Mouse (Mus musculus): ENCODE data around the gene Slc30a7. TPM values are rescaled to one million over a fixed set of nuclear protein-coding genes. Genes with fewer than 3 reads are reported as not detected.

Slc30a7 gene
- polyA plus RNA-seq, 1 experiment = 14.6 TPM

DNA sequence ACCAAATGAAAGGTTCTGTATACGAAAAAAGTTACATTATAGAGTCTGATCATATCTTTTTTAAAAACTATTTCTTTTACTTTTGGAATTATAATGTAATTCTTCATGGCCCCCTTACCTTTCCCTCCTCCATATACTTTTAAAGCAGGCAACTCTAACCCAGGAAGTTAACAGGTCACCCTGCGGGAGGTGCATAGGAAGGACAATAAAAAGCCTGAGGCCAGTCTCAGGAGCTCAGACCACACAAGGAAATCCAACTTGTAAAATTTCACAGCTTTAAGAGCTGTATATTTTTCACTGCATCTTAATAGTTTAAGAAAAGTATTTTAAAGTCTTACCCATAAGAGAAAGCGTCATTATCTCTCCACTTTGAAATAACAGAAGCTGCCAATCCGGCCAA, 14.6 kb downstream of the Slc30a7 start:
- no peak for TF ChIP-seq CTCF (conservative IDR thresholded peaks at IDR 0.05; ENCODE audit: insufficient read depth, insufficient read length, low read depth, low read length)
- no peak for TF ChIP-seq POLR2A (IDR thresholded peaks at IDR 0.05; ENCODE audit: low read depth, low read length)
- H3K36me3 ChIP-seq (ENCODE audit: control insufficient read depth, insufficient read depth, low read length) = peaks cover 3% of the 10 kb centered on the region; the same call in 1 of the 2 replicates
- H3K4me3 ChIP-seq (ENCODE audit: insufficient read depth, low read depth, low read length) = no peak overlapping the region
- H3K27me3 ChIP-seq (replicated peaks; ENCODE audit: control insufficient read depth, insufficient read depth, low read length) = no peaks in the 10 kb centered on the region
- H3K27ac ChIP-seq (ENCODE audit: insufficient read depth, low read depth, low read length) = no peak overlapping the region
- no peaks in the 10 kb centered on the region for H3K4me1 ChIP-seq (ENCODE audit: control insufficient read depth, insufficient read depth, low read length)
- no peak for DNase-seq
- 52% methylated on average over 4 of the region's 4 CpGs for WGBS

DNA sequence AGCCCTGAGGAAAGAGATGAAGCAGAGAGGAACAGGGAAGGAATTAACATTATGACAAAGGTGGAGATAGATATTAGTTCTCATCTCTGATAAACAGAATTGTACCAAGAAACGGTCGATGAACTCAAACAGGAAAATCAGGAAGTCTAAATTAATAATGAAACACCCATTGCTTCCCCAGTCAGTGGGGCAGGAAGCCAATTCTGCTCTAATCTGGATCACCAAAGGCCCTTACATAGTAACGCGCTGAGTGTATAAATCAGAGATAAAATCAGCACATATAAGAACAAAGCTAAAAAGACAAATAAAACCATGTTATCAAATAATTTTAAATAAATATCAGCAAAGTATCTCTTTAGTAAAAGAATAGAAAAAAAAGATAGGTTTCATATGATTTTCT, 15.1 kb downstream of the Slc30a7 start:
- no peaks in the 10 kb centered on the region for H3K27me3 ChIP-seq (replicated peaks; ENCODE audit: control insufficient read depth, insufficient read depth, low read length)
- WGBS = 40% methylated on average over 4 of the region's 4 CpGs
- peak; percentile 30 for DNase-seq
- no peaks in the 10 kb centered on the region for H3K4me1 ChIP-seq (ENCODE audit: control insufficient read depth, insufficient read depth, low read length)
- H3K36me3 ChIP-seq (ENCODE audit: control insufficient read depth, insufficient read depth, low read length) = peaks cover 3% of the 10 kb centered on the region; the same call in 1 of the 2 replicates
- no peak overlapping the region for H3K4me3 ChIP-seq (ENCODE audit: insufficient read depth, low read depth, low read length)
- no peak overlapping the region for H3K27ac ChIP-seq (ENCODE audit: insufficient read depth, low read depth, low read length)
- no peak for TF ChIP-seq CTCF (conservative IDR thresholded peaks at IDR 0.05; ENCODE audit: insufficient read depth, insufficient read length, low read depth, low read length)
- TF ChIP-seq POLR2A (IDR thresholded peaks at IDR 0.05; ENCODE audit: low read depth, low read length) = no peak

GRCm38 (mm10) chr3:115985183-115985892, 21.9 kb downstream of the Slc30a7 start:
- Histone ChIP-seq H3K4me1 (ENCODE audit: control insufficient read depth, insufficient read depth, low read length) (no peaks in the 10 kb centered on the region), H3K4me3 (ENCODE audit: insufficient read depth, low read depth, low read length) (no peak overlapping the region), H3K27me3 (replicated peaks; ENCODE audit: control insufficient read depth, insufficient read depth, low read length) (no peaks in the 10 kb centered on the region), H3K27ac (ENCODE audit: insufficient read depth, low read depth, low read length) (no peak overlapping the region), H3K36me3 (ENCODE audit: control insufficient read depth, insufficient read depth, low read length) (peaks cover 12% of the 10 kb centered on the region)
- TF ChIP-seq POLR2A (IDR thresholded peaks at IDR 0.05; ENCODE audit: low read depth, low read length) (no peak), CTCF (conservative IDR thresholded peaks at IDR 0.05; ENCODE audit: insufficient read depth, insufficient read length, low read depth, low read length) (no peak)
- 54% methylated on average over 9 of the region's 9 CpGs for WGBS
- peak; percentile 33 for DNase-seq

DNA sequence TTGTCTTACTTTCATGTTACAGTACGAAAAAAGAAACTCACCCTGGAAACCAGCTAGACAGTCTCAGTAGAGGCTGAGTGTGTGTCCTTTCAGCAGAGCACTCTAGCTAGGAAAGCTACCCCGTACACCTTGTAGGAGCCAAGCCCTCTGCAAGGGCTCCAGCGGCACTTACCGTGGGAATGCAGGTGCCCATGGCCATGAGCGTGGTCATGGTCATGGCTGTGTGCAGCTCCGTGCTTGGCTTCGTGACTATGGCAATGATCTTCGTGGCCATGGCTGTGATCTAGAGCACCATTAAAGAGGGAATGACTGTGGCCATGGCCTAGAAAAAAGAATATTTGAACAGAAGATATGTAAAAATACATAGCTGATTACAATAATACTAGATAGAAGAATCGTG, 22.6 kb downstream of the Slc30a7 start:
- DNase-seq = no peak
- 94% methylated on average over 9 of the region's 9 CpGs for WGBS
- no peak for TF ChIP-seq POLR2A (IDR thresholded peaks at IDR 0.05; ENCODE audit: low read depth, low read length)
- TF ChIP-seq CTCF (conservative IDR thresholded peaks at IDR 0.05; ENCODE audit: insufficient read depth, insufficient read length, low read depth, low read length) = no peak
- Histone ChIP-seq H3K4me3 (ENCODE audit: insufficient read depth, low read depth, low read length) (no peak overlapping the region), H3K36me3 (ENCODE audit: control insufficient read depth, insufficient read depth, low read length) (peaks cover 9% of the 10 kb centered on the region), H3K27me3 (replicated peaks; ENCODE audit: control insufficient read depth, insufficient read depth, low read length) (no peaks in the 10 kb centered on the region), H3K27ac (ENCODE audit: insufficient read depth, low read depth, low read length) (no peak overlapping the region), H3K4me1 (ENCODE audit: control insufficient read depth, insufficient read depth, low read length) (no peaks in the 10 kb centered on the region)

DNA sequence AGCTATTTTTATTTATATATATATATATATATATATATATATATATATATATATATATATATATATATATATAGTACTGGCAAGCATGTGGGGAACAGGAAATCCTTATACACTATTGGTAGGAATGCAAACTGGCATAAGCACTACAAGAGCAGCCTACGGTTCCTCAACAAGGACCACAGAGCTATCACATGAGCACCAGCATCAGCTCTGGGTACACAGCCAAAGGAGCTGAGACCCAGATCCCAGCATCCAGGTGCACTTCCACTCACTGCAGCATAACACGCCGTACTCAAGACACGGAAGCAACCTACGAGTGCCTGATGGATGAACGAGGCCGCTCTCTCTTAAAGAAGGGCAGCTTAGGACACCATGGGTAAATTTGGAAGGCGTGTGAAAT, 24.0 kb downstream of the Slc30a7 start:
- Histone ChIP-seq H3K4me1 (ENCODE audit: control insufficient read depth, insufficient read depth, low read length) (no peaks in the 10 kb centered on the region), H3K27ac (ENCODE audit: insufficient read depth, low read depth, low read length) (no peak overlapping the region), H3K27me3 (replicated peaks; ENCODE audit: control insufficient read depth, insufficient read depth, low read length) (no peaks in the 10 kb centered on the region), H3K36me3 (ENCODE audit: control insufficient read depth, insufficient read depth, low read length) (peaks cover 9% of the 10 kb centered on the region), H3K4me3 (ENCODE audit: insufficient read depth, low read depth, low read length) (no peak overlapping the region)
- TF ChIP-seq CTCF (conservative IDR thresholded peaks at IDR 0.05; ENCODE audit: insufficient read depth, insufficient read length, low read depth, low read length) (no peak), POLR2A (IDR thresholded peaks at IDR 0.05; ENCODE audit: low read depth, low read length) (no peak)
- DNase-seq = no peak
- 96% methylated on average over 8 of the region's 8 CpGs for WGBS

DNA sequence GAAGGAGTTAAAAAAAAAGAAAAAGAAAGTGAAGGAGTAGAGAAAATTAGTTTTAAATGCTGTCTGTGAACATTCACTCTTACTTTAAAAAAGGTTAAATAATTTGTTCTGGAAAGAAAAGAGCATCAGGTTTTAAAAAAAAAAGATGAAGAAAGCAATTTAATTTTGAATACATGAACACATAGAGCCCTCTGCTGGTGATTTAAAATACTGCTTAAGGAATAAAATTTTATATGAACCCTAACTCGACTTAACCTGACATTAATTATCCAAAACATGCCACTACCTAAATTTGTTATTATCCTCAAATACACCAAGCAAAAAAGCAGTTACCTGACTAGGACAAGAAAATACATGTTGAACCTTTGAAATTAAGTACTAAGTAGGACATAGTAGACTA, 28.2 kb downstream of the Slc30a7 start:
- H3K27me3 ChIP-seq (replicated peaks; ENCODE audit: control insufficient read depth, insufficient read depth, low read length) = no peaks in the 10 kb centered on the region
- TF ChIP-seq POLR2A (IDR thresholded peaks at IDR 0.05; ENCODE audit: low read depth, low read length) (no peak), CTCF (conservative IDR thresholded peaks at IDR 0.05; ENCODE audit: insufficient read depth, insufficient read length, low read depth, low read length) (0 out of 2 replicates have a peak, but pooled peaks have one; percentile 2)
- H3K36me3 ChIP-seq (ENCODE audit: control insufficient read depth, insufficient read depth, low read length) = peaks cover 7% of the 10 kb centered on the region
- DNase-seq = peak; percentile 10
- H3K4me3 ChIP-seq (ENCODE audit: insufficient read depth, low read depth, low read length) = no peak overlapping the region
- WGBS = 3% methylated on average over 1 of the region's 1 CpGs
- H3K4me1 ChIP-seq (ENCODE audit: control insufficient read depth, insufficient read depth, low read length) = no peaks in the 10 kb centered on the region
- H3K27ac ChIP-seq (ENCODE audit: insufficient read depth, low read depth, low read length) = no peak overlapping the region

DNA sequence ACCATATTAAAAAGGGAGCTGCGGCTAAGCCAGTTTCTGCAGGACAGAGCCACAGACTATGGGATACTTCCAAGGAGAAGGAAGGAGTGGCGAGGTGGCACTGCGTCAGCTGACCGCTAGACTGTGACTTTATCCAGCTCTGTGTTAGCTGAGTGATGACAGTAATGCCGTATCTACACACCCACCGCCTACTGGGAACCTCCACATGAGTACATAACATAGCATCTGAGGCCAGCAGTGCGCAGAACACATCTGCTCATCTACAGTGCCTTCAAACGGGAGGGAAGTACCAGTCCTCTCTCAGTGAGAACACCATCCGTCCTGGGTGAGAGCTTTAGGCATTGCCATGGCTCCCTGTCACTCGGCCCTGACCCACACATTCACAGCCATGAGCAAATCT, 32.2 kb downstream of the Slc30a7 start:
- Histone ChIP-seq H3K4me3 (ENCODE audit: insufficient read depth, low read depth, low read length) (no peak overlapping the region), H3K4me1 (ENCODE audit: control insufficient read depth, insufficient read depth, low read length) (no peaks in the 10 kb centered on the region), H3K27ac (ENCODE audit: insufficient read depth, low read depth, low read length) (no peak overlapping the region), H3K27me3 (replicated peaks; ENCODE audit: control insufficient read depth, insufficient read depth, low read length) (no peaks in the 10 kb centered on the region), H3K36me3 (ENCODE audit: control insufficient read depth, insufficient read depth, low read length) (peaks cover 2% of the 10 kb centered on the region; the same call in 1 of the 2 replicates)
- WGBS = 91% methylated on average over 10 of the region's 10 CpGs
- no peak for TF ChIP-seq POLR2A (IDR thresholded peaks at IDR 0.05; ENCODE audit: low read depth, low read length)
- TF ChIP-seq CTCF (conservative IDR thresholded peaks at IDR 0.05; ENCODE audit: insufficient read depth, insufficient read length, low read depth, low read length) = no peak
- no peak for DNase-seq

Data from kidney, adult 2 months (tissue).